Mouse (Mus musculus): ENCODE measurements at regions not wholly inside any gene's neighbourhood (a gene's known extent, or its start where the extent isn't known, plus 50 kb on each side); places are given as distances from the start of the nearest gene placed in this dataset.

GRCm38 (mm10) chr2:124955843-124956242 lies 112.1 kb upstream of the Slc24a5 start:
- Histone ChIP-seq H3K4me1 (ENCODE audit: insufficient read depth) (no peaks in the 10 kb centered on the region), H3K36me3 (replicated peaks; ENCODE audit: insufficient read depth, low read length) (no peaks in the 10 kb centered on the region), H3K4me3 (ENCODE audit: low read depth, low read length) (no peak overlapping the region), H3K9me3 (ENCODE audit: low read length) (no peaks in the 10 kb centered on the region), H3K4me2 (ENCODE audit: low read depth, low read length) (no peak overlapping the region), H3K27ac (ENCODE audit: low read depth) (no peak overlapping the region), H3K9ac (replicated peaks) (no peak overlapping the region), H3K27me3 (ENCODE audit: insufficient read depth, low read length) (no peaks in the 10 kb centered on the region)
- WGBS (ENCODE audit: insufficient replicate concordance) = 61% methylated on average over 7 of the region's 7 CpGs
- TF ChIP-seq EP300 (IDR thresholded peaks at IDR 0.05; ENCODE audit: low read depth) = no peak
- ATAC-seq (no peak), DNase-seq (no peak)

GRCm38 (mm10) chr2:124959431-124959830 lies 108.5 kb upstream of the Slc24a5 start:
- ATAC-seq (no peak), DNase-seq (no peak)
- Histone ChIP-seq H3K9me3 (ENCODE audit: low read length) (no peaks in the 10 kb centered on the region), H3K27me3 (ENCODE audit: insufficient read depth, low read length) (no peaks in the 10 kb centered on the region), H3K4me1 (ENCODE audit: insufficient read depth) (no peaks in the 10 kb centered on the region), H3K36me3 (replicated peaks; ENCODE audit: insufficient read depth, low read length) (no peaks in the 10 kb centered on the region), H3K27ac (ENCODE audit: low read depth) (no peak overlapping the region), H3K9ac (replicated peaks) (no peak overlapping the region), H3K4me3 (ENCODE audit: low read depth, low read length) (no peak overlapping the region), H3K4me2 (ENCODE audit: low read depth, low read length) (no peak overlapping the region)
- 60% methylated on average over 5 of the region's 5 CpGs for WGBS (ENCODE audit: insufficient replicate concordance)
- no peak for TF ChIP-seq CTCF (IDR thresholded peaks at IDR 0.05; ENCODE audit: low read depth)
- no peak for TF ChIP-seq EP300 (IDR thresholded peaks at IDR 0.05; ENCODE audit: low read depth)

- Histone ChIP-seq H3K27me3 (ENCODE audit: insufficient read depth, low read length) (no peaks in the 10 kb centered on the region), H3K4me1 (ENCODE audit: insufficient read depth) (no peaks in the 10 kb centered on the region), H3K9ac (replicated peaks) (no peak overlapping the region), H3K27ac (ENCODE audit: low read depth) (no peak overlapping the region), H3K9me3 (ENCODE audit: low read length) (no peaks in the 10 kb centered on the region), H3K4me2 (ENCODE audit: low read depth, low read length) (no peak overlapping the region), H3K4me3 (ENCODE audit: low read depth, low read length) (no peak overlapping the region), H3K36me3 (replicated peaks; ENCODE audit: insufficient read depth, low read length) (no peaks in the 10 kb centered on the region)
- ATAC-seq = no peak
- DNase-seq = no peak
- TF ChIP-seq EP300 (IDR thresholded peaks at IDR 0.05; ENCODE audit: low read depth) = no peak
- no peak for TF ChIP-seq CTCF (IDR thresholded peaks at IDR 0.05; ENCODE audit: low read depth)
- WGBS (ENCODE audit: insufficient replicate concordance) = 55% methylated on average over 17 of the region's 17 CpGs
Measured at GRCm38 (mm10) chr2:124971826-124972749, 95.8 kb upstream of the Slc24a5 start.

- Histone ChIP-seq H3K27me3 (ENCODE audit: insufficient read depth, low read length) (no peaks in the 10 kb centered on the region), H3K36me3 (replicated peaks; ENCODE audit: insufficient read depth, low read length) (no peaks in the 10 kb centered on the region), H3K9ac (replicated peaks) (no peak overlapping the region), H3K27ac (ENCODE audit: low read depth) (no peak overlapping the region), H3K4me3 (ENCODE audit: low read depth, low read length) (no peak overlapping the region), H3K9me3 (ENCODE audit: low read length) (no peaks in the 10 kb centered on the region), H3K4me1 (ENCODE audit: insufficient read depth) (no peaks in the 10 kb centered on the region), H3K4me2 (ENCODE audit: low read depth, low read length) (no peak overlapping the region)
- no peak for TF ChIP-seq CTCF (IDR thresholded peaks at IDR 0.05; ENCODE audit: low read depth)
- no peak for TF ChIP-seq EP300 (IDR thresholded peaks at IDR 0.05; ENCODE audit: low read depth)
- DNase-seq (no peak), ATAC-seq (no peak)
- WGBS (ENCODE audit: insufficient replicate concordance) = 52% methylated on average over 3 of the region's 3 CpGs
Measured at GRCm38 (mm10) chr2:124975106-124975505, 92.8 kb upstream of the Slc24a5 start.

- Histone ChIP-seq H3K9ac (replicated peaks) (no peak overlapping the region), H3K4me2 (ENCODE audit: low read depth, low read length) (no peak overlapping the region), H3K27ac (ENCODE audit: low read depth) (no peak overlapping the region), H3K9me3 (ENCODE audit: low read length) (no peaks in the 10 kb centered on the region), H3K36me3 (replicated peaks; ENCODE audit: insufficient read depth, low read length) (no peaks in the 10 kb centered on the region), H3K4me3 (ENCODE audit: low read depth, low read length) (no peak overlapping the region), H3K4me1 (ENCODE audit: insufficient read depth) (no peaks in the 10 kb centered on the region), H3K27me3 (ENCODE audit: insufficient read depth, low read length) (no peaks in the 10 kb centered on the region)
- DNase-seq (no peak), ATAC-seq (no peak)
- 76% methylated on average over 2 of the region's 2 CpGs for WGBS (ENCODE audit: insufficient replicate concordance)
- TF ChIP-seq EP300 (IDR thresholded peaks at IDR 0.05; ENCODE audit: low read depth) = no peak
- no peak for TF ChIP-seq CTCF (IDR thresholded peaks at IDR 0.05; ENCODE audit: low read depth)
Measured at GRCm38 (mm10) chr2:124990976-124991375, 76.9 kb upstream of the Slc24a5 start.

GRCm38 (mm10) chr2:125015007-125015406 lies 52.9 kb upstream of the Slc24a5 start:
- Histone ChIP-seq H3K27me3 (ENCODE audit: insufficient read depth, low read length) (no peaks in the 10 kb centered on the region), H3K9me3 (ENCODE audit: low read length) (no peaks in the 10 kb centered on the region), H3K4me2 (ENCODE audit: low read depth, low read length) (no peak overlapping the region), H3K4me3 (ENCODE audit: low read depth, low read length) (no peak overlapping the region), H3K9ac (replicated peaks) (no peak overlapping the region), H3K36me3 (replicated peaks; ENCODE audit: insufficient read depth, low read length) (no peaks in the 10 kb centered on the region), H3K27ac (ENCODE audit: low read depth) (no peak overlapping the region), H3K4me1 (ENCODE audit: insufficient read depth) (no peaks in the 10 kb centered on the region)
- 31% methylated on average over 1 of the region's 1 CpGs for WGBS (ENCODE audit: insufficient replicate concordance)
- TF ChIP-seq CTCF (IDR thresholded peaks at IDR 0.05; ENCODE audit: low read depth) (no peak), EP300 (IDR thresholded peaks at IDR 0.05; ENCODE audit: low read depth) (no peak)
- ATAC-seq (no peak), DNase-seq (no peak)
